Mouse (Mus musculus): Measurements from ENCODE around the gene Smarcc2.

GRCm38 (mm10) chr10:128460270-128460630 lies 1.2 kb downstream of the Smarcc2 start:
- TF ChIP-seq TAL1 (IDR thresholded peaks at IDR 0.05; ENCODE audit: low read length) = no peak
- no peak for TF ChIP-seq GATA1 (IDR thresholded peaks at IDR 0.05; ENCODE audit: low read length)
